Mouse (Mus musculus) forebrain, embryonic 11.5 days (tissue): ENCODE measurements around the gene Rab26. TPM values are rescaled to one million over a fixed set of nuclear protein-coding genes. Genes with fewer than 3 reads are reported as not detected.
A peak's percentile ranks its signal among the peaks of the same experiment; 100 is the strongest.

ENCODE experiments used
- ATAC-seq: fragments of 200-750 bp; cut with Nextera tagmentation; replicated peaks from 2 replicates; pipeline ENCODE4 v1.8.0; 2017; ENCODE audit warnings: moderate TSS enrichment; ENCODE audit not compliant: low FRiP score
- DNase-seq: peaks from one replicate; pipeline ENCODE4 v3.0.0-alpha.2; 2017; ENCODE audit warnings: low spot score
- H3K27ac ChIP-seq: fragments of 300-500 bp; sonication (generic); 2 replicates; pipeline ENCODE4 v1.5.1; 2014; ENCODE audit warnings: low read depth, low read length
- H3K27me3 ChIP-seq: fragments of 300-500 bp; sonication (generic); 2 replicates; pipeline ENCODE4 v1.6.1; 2014; ENCODE audit warnings: mild to moderate bottlenecking, low read length, mixed read lengths; ENCODE audit not compliant: control insufficient read depth, insufficient read depth
- H3K36me3 ChIP-seq: fragments of 300-500 bp; sonication (generic); 2 replicates; pipeline ENCODE4 v1.6.1; 2014; ENCODE audit warnings: mild to moderate bottlenecking, low read length, moderate library complexity, mixed read lengths; ENCODE audit not compliant: control insufficient read depth, insufficient read depth
- H3K4me1 ChIP-seq: fragments of 300-500 bp; sonication (generic); replicated peaks from 2 replicates; pipeline ENCODE4 v1.6.1; 2014; ENCODE audit warnings: low read length, mixed read lengths; ENCODE audit not compliant: control insufficient read depth, insufficient read depth
- H3K4me2 ChIP-seq: fragments of 300-500 bp; sonication (generic); 2 replicates; pipeline ENCODE4 v1.6.1; 2014; ENCODE audit warnings: low read depth, mild to moderate bottlenecking, low read length, moderate library complexity, mixed read lengths; ENCODE audit not compliant: severe bottlenecking
- H3K4me3 ChIP-seq: fragments of 300-500 bp; sonication (generic); 2 replicates; pipeline ENCODE4 v1.5.1; 2014; ENCODE audit warnings: low read depth, low read length
- H3K9ac ChIP-seq: fragments of 300-500 bp; sonication (generic); 2 replicates; pipeline ENCODE4 v1.6.1; 2014; ENCODE audit warnings: low read length
- H3K9me3 ChIP-seq: fragments of 300-500 bp; sonication (generic); 2 replicates; pipeline ENCODE4 v1.6.1; 2016; ENCODE audit warnings: low read length, mixed read lengths; ENCODE audit not compliant: control insufficient read depth
- WGBS: fragments of 180-500 bp; shearing (Covaris S2); extraction: QIAGEN DNeasy Blood & Tissue Kit; methylation state at CpG from one replicate; pipeline ENCODE4 v1.1.7; 2014; 5-methylcytosine and 5-hydroxymethylcytosine counted together
- polyA plus RNA-seq: library from polyadenylated mRNA; unstranded; fragments of >200 nt; fragmentation: Nextera tagmentation; extraction: Ambion mirVana; gene quantifications from 2 replicates; pipeline ENCODE4 v1.2.1, GENCODE M21; 2014

Rab26 gene
- 1.8 and 2.7 TPM in 2 replicates for polyA plus RNA-seq

GRCm38 (mm10) chr17:24534160-24534718, at the start of gene Rab26:
Rab26 (minus strand) TSS chr17:24534210.
- Histone ChIP-seq H3K4me1 (peaks cover 22% of the 10 kb centered on the region), H3K4me2 (peak within 1 kb of the TSS; percentile 60), H3K4me3 (peak within 1 kb of the TSS; percentile 24), H3K27me3 (no peaks in the 10 kb centered on the region), H3K9ac (peak within 1 kb of the TSS; percentile 41; the same call in 1 of the 2 replicates), H3K27ac (no peak within 1 kb of the TSS), H3K9me3 (no peaks in the 10 kb centered on the region), H3K36me3 (no peaks in the 10 kb centered on the region)
- DNase-seq (no peak), ATAC-seq (no peak)
- 90% methylated on average over 8 of the region's 8 CpGs for WGBS

DNA sequence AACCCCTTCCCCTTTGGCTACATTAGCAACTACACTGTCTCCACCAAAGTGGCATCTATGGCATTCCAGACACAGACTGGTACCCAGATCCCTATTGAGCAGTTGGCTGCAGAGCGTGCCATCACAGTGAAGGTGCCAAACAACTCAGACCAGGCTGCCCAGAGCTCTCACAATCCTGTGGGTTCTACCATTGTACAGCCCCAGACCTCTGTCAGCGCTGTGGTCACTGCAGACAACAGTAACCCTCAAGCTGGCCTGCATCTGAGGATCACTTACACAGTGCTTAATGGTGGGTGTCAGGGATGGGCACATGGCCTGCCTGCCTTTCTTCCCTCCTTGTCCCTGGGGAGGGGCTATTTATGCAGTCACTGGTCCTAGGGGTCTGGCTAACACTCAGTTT, 46.3 kb upstream of the Rab26 start:
- no peak overlapping the region for H3K9ac ChIP-seq
- H3K36me3 ChIP-seq = no peaks in the 10 kb centered on the region
- H3K4me2 ChIP-seq = no peak overlapping the region
- H3K27me3 ChIP-seq = no peaks in the 10 kb centered on the region
- no peak for ATAC-seq
- DNase-seq = no peak
- H3K9me3 ChIP-seq = no peaks in the 10 kb centered on the region
- no peak overlapping the region for H3K27ac ChIP-seq
- H3K4me3 ChIP-seq = no peak overlapping the region
- no peaks in the 10 kb centered on the region for H3K4me1 ChIP-seq
- 96% methylated on average over 2 of the region's 2 CpGs for WGBS

DNA sequence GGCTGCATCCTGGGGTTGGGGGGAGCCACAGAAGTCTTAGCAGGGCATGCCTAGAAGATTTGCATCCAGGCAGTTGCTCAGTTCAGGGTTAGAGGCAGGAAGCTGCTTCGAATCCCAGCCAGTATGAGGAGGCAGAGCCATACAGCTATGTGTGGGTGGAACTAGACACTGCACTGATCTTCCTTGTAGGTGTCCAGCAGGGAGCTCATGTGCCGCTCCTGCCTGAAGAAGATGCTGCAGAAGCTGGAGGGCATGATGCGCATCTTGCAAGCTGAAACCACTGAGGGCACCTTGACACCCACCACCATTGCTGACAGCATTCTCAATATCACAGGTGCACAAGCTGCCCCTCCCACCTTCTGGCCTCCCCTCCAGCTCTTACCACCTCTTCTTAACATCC, 45.5 kb upstream of the Rab26 start:
- 93% methylated on average over 3 of the region's 3 CpGs for WGBS
- no peaks in the 10 kb centered on the region for H3K36me3 ChIP-seq

GRCm38 (mm10) chr17:24573811-24574210, 39.8 kb upstream of the Rab26 start:
- Histone ChIP-seq H3K27me3 (no peaks in the 10 kb centered on the region), H3K9ac (no peak overlapping the region), H3K4me2 (no peak overlapping the region), H3K4me1 (no peaks in the 10 kb centered on the region), H3K27ac (no peak overlapping the region), H3K9me3 (no peaks in the 10 kb centered on the region), H3K4me3 (no peak overlapping the region), H3K36me3 (no peaks in the 10 kb centered on the region; the same call in 1 of the 2 replicates)
- ATAC-seq (no peak), DNase-seq (no peak)
- 93% methylated on average over 9 of the region's 9 CpGs for WGBS

More for the DNA sequence above, 45.5 kb upstream of the Rab26 start:
- H3K27ac ChIP-seq = no peak overlapping the region
- no peaks in the 10 kb centered on the region for H3K4me1 ChIP-seq
- no peak for DNase-seq
- ATAC-seq = no peak
- H3K9me3 ChIP-seq = no peaks in the 10 kb centered on the region
- no peak overlapping the region for H3K4me2 ChIP-seq
- H3K4me3 ChIP-seq = no peak overlapping the region
- H3K9ac ChIP-seq = no peak overlapping the region
- no peaks in the 10 kb centered on the region for H3K27me3 ChIP-seq

- H3K9me3 ChIP-seq = no peaks in the 10 kb centered on the region
- H3K27me3 ChIP-seq = no peaks in the 10 kb centered on the region
- no peak for DNase-seq
- ATAC-seq = no peak
- no peak overlapping the region for H3K4me2 ChIP-seq
- no peak overlapping the region for H3K27ac ChIP-seq
- no peaks in the 10 kb centered on the region for H3K4me1 ChIP-seq
- no peaks in the 10 kb centered on the region; the same call in 1 of the 2 replicates for H3K36me3 ChIP-seq
- no peak overlapping the region for H3K4me3 ChIP-seq
- 93% methylated on average over 12 of the region's 12 CpGs for WGBS
- no peak overlapping the region for H3K9ac ChIP-seq
Observed at GRCm38 (mm10) chr17:24572651-24573245, 38.7 kb upstream of the Rab26 start.

DNA sequence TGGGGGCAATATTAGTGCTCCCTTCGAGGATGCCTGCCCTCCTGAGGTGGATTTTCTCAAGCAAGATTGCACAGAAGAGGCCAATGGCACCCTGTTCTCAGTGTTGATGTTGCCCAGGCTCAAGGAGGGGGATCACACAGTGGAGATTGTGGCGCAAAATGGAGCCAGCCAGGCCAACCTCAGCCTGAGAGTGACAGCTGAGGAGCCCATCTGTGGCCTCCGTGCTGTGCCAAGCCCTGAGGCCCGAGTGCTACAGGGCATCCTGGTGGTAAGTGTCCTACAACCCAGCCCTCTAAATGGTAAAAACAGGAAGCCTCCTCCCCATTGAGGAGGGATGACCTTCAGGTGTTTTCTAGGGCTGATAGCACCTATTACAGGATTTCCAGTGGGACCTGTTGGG, 35.8 kb upstream of the Rab26 start:
- H3K9me3 ChIP-seq = no peaks in the 10 kb centered on the region
- no peak overlapping the region for H3K4me3 ChIP-seq
- ATAC-seq = no peak
- DNase-seq = no peak
- H3K27me3 ChIP-seq = no peaks in the 10 kb centered on the region
- no peaks in the 10 kb centered on the region; the same call in 1 of the 2 replicates for H3K36me3 ChIP-seq
- no peaks in the 10 kb centered on the region for H3K4me1 ChIP-seq
- H3K4me2 ChIP-seq = no peak overlapping the region
- H3K27ac ChIP-seq = no peak overlapping the region
- no peak overlapping the region for H3K9ac ChIP-seq
- 91% methylated on average over 4 of the region's 4 CpGs for WGBS

- Histone ChIP-seq H3K36me3 (no peaks in the 10 kb centered on the region; the same call in 1 of the 2 replicates), H3K9ac (no peak overlapping the region), H3K4me2 (no peak overlapping the region), H3K27ac (no peak overlapping the region), H3K9me3 (no peaks in the 10 kb centered on the region), H3K4me3 (no peak overlapping the region), H3K27me3 (no peaks in the 10 kb centered on the region), H3K4me1 (no peaks in the 10 kb centered on the region)
- no peak for DNase-seq
- no peak for ATAC-seq
- 83% methylated on average over 8 of the region's 8 CpGs for WGBS
Observed at GRCm38 (mm10) chr17:24567034-24567779, 33.2 kb upstream of the Rab26 start.

- WGBS = 68% methylated on average over 3 of the region's 3 CpGs
Observed at GRCm38 (mm10) chr17:24565792-24566191, 31.8 kb upstream of the Rab26 start.

More at GRCm38 (mm10) chr17:24565792-24566191, 31.8 kb upstream of the Rab26 start:
- H3K9me3 ChIP-seq = no peaks in the 10 kb centered on the region
- no peaks in the 10 kb centered on the region for H3K27me3 ChIP-seq
- H3K36me3 ChIP-seq = no peaks in the 10 kb centered on the region; the same call in 1 of the 2 replicates
- H3K9ac ChIP-seq = no peak overlapping the region
- no peaks in the 10 kb centered on the region for H3K4me1 ChIP-seq
- H3K4me2 ChIP-seq = no peak overlapping the region
- ATAC-seq = no peak
- peak; percentile 40 for DNase-seq
- H3K27ac ChIP-seq = no peak overlapping the region
- H3K4me3 ChIP-seq = no peak overlapping the region
